Mouse (Mus musculus) hindbrain, embryonic 12.5 days (tissue): Measurements from ENCODE around the gene Tspan32. TPM values are rescaled to one million over a fixed set of nuclear protein-coding genes. Genes with fewer than 3 reads are reported as not detected.
A peak's percentile ranks its signal among the peaks of the same experiment; 100 is the strongest.

Experiments used
- ATAC-seq: fragments of 200-750 bp; cut with Nextera tagmentation; 2 replicates; pipeline ENCODE4 v1.8.0; 2017; ENCODE audit warnings: moderate TSS enrichment; ENCODE audit not compliant: low FRiP score
- H3K27ac ChIP-seq: fragments of 300-500 bp; sonication (generic); 2 replicates; pipeline ENCODE4 v1.5.1; 2016; ENCODE audit warnings: mild to moderate bottlenecking
- H3K27me3 ChIP-seq: fragments of 300-500 bp; sonication (generic); 2 replicates; pipeline ENCODE4 v1.6.1; 2016; ENCODE audit warnings: mild to moderate bottlenecking
- H3K36me3 ChIP-seq: fragments of 300-500 bp; sonication (generic); 2 replicates; pipeline ENCODE4 v1.6.1; 2016; ENCODE audit warnings: mild to moderate bottlenecking
- H3K4me1 ChIP-seq: fragments of 300-500 bp; sonication (generic); 2 replicates; pipeline ENCODE4 v1.6.1; 2016
- H3K4me2 ChIP-seq: fragments of 300-500 bp; sonication (generic); replicated peaks from 2 replicates; pipeline ENCODE4 v1.6.1; 2016; ENCODE audit warnings: mild to moderate bottlenecking
- H3K4me3 ChIP-seq: fragments of 300-500 bp; sonication (generic); 2 replicates; pipeline ENCODE4 v1.5.1; 2016; ENCODE audit warnings: mild to moderate bottlenecking
- H3K9ac ChIP-seq: fragments of 300-500 bp; sonication (generic); 2 replicates; pipeline ENCODE4 v1.6.1; 2016; ENCODE audit warnings: mild to moderate bottlenecking, moderate library complexity
- H3K9me3 ChIP-seq: fragments of 300-500 bp; sonication (generic); replicated peaks from 2 replicates; pipeline ENCODE4 v1.6.1; 2016; ENCODE audit warnings: mild to moderate bottlenecking
- WGBS: fragments of 180-500 bp; shearing (Covaris S2); methylation state at CpG from one replicate; pipeline ENCODE4 v1.1.7; 2016; 5-methylcytosine and 5-hydroxymethylcytosine counted together
- polyA plus RNA-seq: library from polyadenylated mRNA; unstranded; fragments of >200 nt; fragmentation: Nextera tagmentation; extraction: Ambion mirVana; gene quantifications from 2 replicates; pipeline ENCODE4 v1.2.1, GENCODE M21; 2016

The Tspan32 gene
- polyA plus RNA-seq, 1 experiment from 2014 or later: 2.8 TPM

GRCm38 (mm10) chr7:143053961-143054611 is 49.2 kb downstream of the Tspan32 start:
- H3K9me3 ChIP-seq: no peaks in the 10 kb centered on the region
- H3K4me1 ChIP-seq: peaks cover 45% of the 10 kb centered on the region
- WGBS: 63% methylated on average over 11 of the region's 11 CpGs
- H3K9ac ChIP-seq: peak overlapping the region; percentile 90
- no peaks in the 10 kb centered on the region for H3K36me3 ChIP-seq
- 0 out of 2 replicates have a peak overlapping the region, but pooled peaks have one; percentile 23 for H3K27ac ChIP-seq
- H3K4me3 ChIP-seq: peak overlapping the region; percentile 85
- no peak for ATAC-seq
- no peaks in the 10 kb centered on the region for H3K27me3 ChIP-seq
- peak overlapping the region; percentile 92 for H3K4me2 ChIP-seq

GRCm38 (mm10) chr7:143054612-143054965 is 49.7 kb downstream of the Tspan32 start:
- peak overlapping the region; percentile 92 for H3K4me2 ChIP-seq
- WGBS: 46% methylated on average over 3 of the region's 3 CpGs
- H3K4me1 ChIP-seq: peaks cover 45% of the 10 kb centered on the region
- H3K9ac ChIP-seq: peak overlapping the region; percentile 90
- H3K36me3 ChIP-seq: no peaks in the 10 kb centered on the region
- no peaks in the 10 kb centered on the region for H3K27me3 ChIP-seq
- ATAC-seq: no peak
- peak overlapping the region; percentile 85 for H3K4me3 ChIP-seq
- H3K9me3 ChIP-seq: no peaks in the 10 kb centered on the region
- H3K27ac ChIP-seq: no peak overlapping the region

- 92% methylated on average over 3 of the region's 3 CpGs for WGBS
Measured at GRCm38 (mm10) chr7:143055001-143055400, 50.2 kb downstream of the Tspan32 start.

GRCm38 (mm10) chr7:143055499-143056186 is 50.8 kb downstream of the Tspan32 start:
- 80% methylated on average over 11 of the region's 11 CpGs for WGBS
- no peak overlapping the region for H3K27ac ChIP-seq
- H3K4me2 ChIP-seq: peak overlapping the region; percentile 92
- H3K36me3 ChIP-seq: no peaks in the 10 kb centered on the region; the same call in 1 of the 2 replicates
- no peaks in the 10 kb centered on the region for H3K9me3 ChIP-seq
- H3K9ac ChIP-seq: peak overlapping the region; percentile 35
- H3K27me3 ChIP-seq: no peaks in the 10 kb centered on the region
- peaks cover 45% of the 10 kb centered on the region for H3K4me1 ChIP-seq
- H3K4me3 ChIP-seq: no peak overlapping the region
- ATAC-seq: no peak

More at GRCm38 (mm10) chr7:143055001-143055400, 50.2 kb downstream of the Tspan32 start:
- Histone ChIP-seq H3K4me2 (peak overlapping the region; percentile 92), H3K9me3 (no peaks in the 10 kb centered on the region), H3K36me3 (no peaks in the 10 kb centered on the region), H3K4me1 (peaks cover 45% of the 10 kb centered on the region), H3K27me3 (no peaks in the 10 kb centered on the region), H3K4me3 (peak overlapping the region; percentile 85), H3K9ac (peak overlapping the region; percentile 90), H3K27ac (no peak overlapping the region)
- no peak for ATAC-seq

GRCm38 (mm10) chr7:143057023-143057422 is 52.2 kb downstream of the Tspan32 start:
- H3K36me3 ChIP-seq: peaks cover 8% of the 10 kb centered on the region
- no peaks in the 10 kb centered on the region for H3K9me3 ChIP-seq
- H3K9ac ChIP-seq: no peak overlapping the region
- no peak for ATAC-seq
- H3K4me2 ChIP-seq: no peak overlapping the region
- no peak overlapping the region for H3K27ac ChIP-seq
- WGBS: 94% methylated on average over 5 of the region's 5 CpGs
- H3K4me1 ChIP-seq: peaks cover 44% of the 10 kb centered on the region
- no peak overlapping the region for H3K4me3 ChIP-seq
- H3K27me3 ChIP-seq: no peaks in the 10 kb centered on the region

- Histone ChIP-seq H3K9ac (no peak overlapping the region), H3K27me3 (no peaks in the 10 kb centered on the region), H3K36me3 (peaks cover 14% of the 10 kb centered on the region), H3K27ac (no peak overlapping the region), H3K4me3 (no peak overlapping the region), H3K4me1 (peaks cover 38% of the 10 kb centered on the region), H3K9me3 (no peaks in the 10 kb centered on the region), H3K4me2 (no peak overlapping the region)
- 84% methylated on average over 9 of the region's 9 CpGs for WGBS
- no peak for ATAC-seq
Measured at GRCm38 (mm10) chr7:143057667-143058220, 52.9 kb downstream of the Tspan32 start.

GRCm38 (mm10) chr7:143058221-143058697 is 53.4 kb downstream of the Tspan32 start:
- no peak overlapping the region for H3K27ac ChIP-seq
- H3K4me3 ChIP-seq: no peak overlapping the region
- WGBS: 77% methylated on average over 5 of the region's 5 CpGs
- no peaks in the 10 kb centered on the region for H3K9me3 ChIP-seq
- no peak overlapping the region for H3K9ac ChIP-seq
- H3K27me3 ChIP-seq: no peaks in the 10 kb centered on the region
- no peak for ATAC-seq
- H3K4me2 ChIP-seq: no peak overlapping the region
- peaks cover 19% of the 10 kb centered on the region for H3K36me3 ChIP-seq
- peaks cover 38% of the 10 kb centered on the region for H3K4me1 ChIP-seq

- no peak for ATAC-seq
Measured at GRCm38 (mm10) chr7:143059202-143059870, 54.5 kb downstream of the Tspan32 start.

GRCm38 (mm10) chr7:143062704-143063103 is 57.9 kb downstream of the Tspan32 start:
- Histone ChIP-seq H3K4me1 (peaks cover 9% of the 10 kb centered on the region), H3K4me2 (no peak overlapping the region), H3K27me3 (no peaks in the 10 kb centered on the region), H3K27ac (no peak overlapping the region), H3K9me3 (no peaks in the 10 kb centered on the region), H3K9ac (no peak overlapping the region), H3K36me3 (peaks cover 61% of the 10 kb centered on the region), H3K4me3 (no peak overlapping the region)
- ATAC-seq: no peak
- WGBS: 97% methylated on average over 2 of the region's 2 CpGs

More at GRCm38 (mm10) chr7:143059202-143059870, 54.5 kb downstream of the Tspan32 start:
- WGBS: 80% methylated on average over 5 of the region's 5 CpGs
- Histone ChIP-seq H3K4me1 (peaks cover 28% of the 10 kb centered on the region), H3K9ac (no peak overlapping the region), H3K4me2 (no peak overlapping the region), H3K36me3 (peaks cover 30% of the 10 kb centered on the region), H3K9me3 (no peaks in the 10 kb centered on the region), H3K27me3 (no peaks in the 10 kb centered on the region), H3K4me3 (no peak overlapping the region), H3K27ac (no peak overlapping the region)

- 37% methylated on average over 6 of the region's 6 CpGs for WGBS
- H3K4me1 ChIP-seq: peaks cover 13% of the 10 kb centered on the region
- no peak overlapping the region for H3K4me2 ChIP-seq
- no peak for ATAC-seq
- H3K9ac ChIP-seq: no peak overlapping the region
- H3K9me3 ChIP-seq: no peaks in the 10 kb centered on the region
- peaks cover 64% of the 10 kb centered on the region for H3K36me3 ChIP-seq
- H3K27me3 ChIP-seq: no peaks in the 10 kb centered on the region
- no peak overlapping the region for H3K27ac ChIP-seq
- H3K4me3 ChIP-seq: no peak overlapping the region
Measured at GRCm38 (mm10) chr7:143064226-143064625, 59.4 kb downstream of the Tspan32 start.

GRCm38 (mm10) chr7:143065692-143066091 is 60.8 kb downstream of the Tspan32 start:
- no peak overlapping the region for H3K4me3 ChIP-seq
- no peak overlapping the region for H3K9ac ChIP-seq
- H3K4me2 ChIP-seq: no peak overlapping the region
- no peak overlapping the region for H3K27ac ChIP-seq
- no peaks in the 10 kb centered on the region for H3K9me3 ChIP-seq
- H3K27me3 ChIP-seq: no peaks in the 10 kb centered on the region
- WGBS: 100% methylated on average over 2 of the region's 2 CpGs
- ATAC-seq: no peak
- peaks cover 23% of the 10 kb centered on the region for H3K4me1 ChIP-seq
- peaks cover 67% of the 10 kb centered on the region for H3K36me3 ChIP-seq

- 75% methylated on average over 2 of the region's 2 CpGs for WGBS
- peaks cover 32% of the 10 kb centered on the region for H3K4me1 ChIP-seq
- peak overlapping the region; percentile 97 for H3K27ac ChIP-seq
- H3K4me2 ChIP-seq: peak overlapping the region; percentile 71
- no peaks in the 10 kb centered on the region for H3K9me3 ChIP-seq
- H3K4me3 ChIP-seq: no peak overlapping the region
- no peaks in the 10 kb centered on the region for H3K27me3 ChIP-seq
- H3K36me3 ChIP-seq: peaks cover 61% of the 10 kb centered on the region
- H3K9ac ChIP-seq: peak overlapping the region; percentile 65
- no peak for ATAC-seq
Measured at GRCm38 (mm10) chr7:143067469-143067868, 62.6 kb downstream of the Tspan32 start.
